Mouse (Mus musculus): ENCODE measurements around the gene Scd2. TPM values are rescaled to one million over a fixed set of nuclear protein-coding genes. Genes with fewer than 3 reads are reported as not detected.
"Not testable (repeated sequence)": the region's sequence is repeated elsewhere in the genome, so short reads cannot be mapped to it uniquely, and the experiment has no call there.

Gene Scd2
- polyA plus RNA-seq, 1 experiment from 2014 or later, result 150 TPM

GRCm38 (mm10) chr19:44251936-44252558 lies 41.4 kb upstream of the Scd2 start:
- H3K27me3 ChIP-seq (ENCODE audit: control insufficient read depth, insufficient read depth, low read length), result no peaks in the 10 kb centered on the region; the same call in 1 of the 2 replicates
- no peak overlapping the region for H3K4me3 ChIP-seq (ENCODE audit: low read depth, low read length)
- peaks cover 12% of the 10 kb centered on the region for H3K4me1 ChIP-seq (ENCODE audit: control insufficient read depth, insufficient read depth, low read length)
- no peak overlapping the region for H3K4me2 ChIP-seq
- no peak overlapping the region for H3K9ac ChIP-seq (ENCODE audit: low read depth, low read length)
- no peak overlapping the region for H3K27ac ChIP-seq (ENCODE audit: low read depth, low read length)
- H3K36me3 ChIP-seq (ENCODE audit: control insufficient read depth, insufficient read depth, low read length), result no peaks in the 10 kb centered on the region
- WGBS (ENCODE audit: insufficient replicate concordance), result 54% methylated on average over 12 of the region's 12 CpGs
- no peak for ATAC-seq (replicated peaks; ENCODE audit: insufficient number of reproducible peaks, low FRiP score, low TSS enrichment)
- H3K9me3 ChIP-seq (replicated peaks; ENCODE audit: control insufficient read depth, low read length), result no peaks in the 10 kb centered on the region

GRCm38 (mm10) chr19:44254106-44254505 lies 39.4 kb upstream of the Scd2 start:
- H3K4me3 ChIP-seq (ENCODE audit: low read depth, low read length); H3K36me3 ChIP-seq (ENCODE audit: control insufficient read depth, insufficient read depth, low read length); H3K27ac ChIP-seq (ENCODE audit: low read depth, low read length); H3K4me2 ChIP-seq; H3K9ac ChIP-seq (ENCODE audit: low read depth, low read length); H3K4me1 ChIP-seq (ENCODE audit: control insufficient read depth, insufficient read depth, low read length); H3K9me3 ChIP-seq (replicated peaks; ENCODE audit: control insufficient read depth, low read length); ATAC-seq (replicated peaks; ENCODE audit: insufficient number of reproducible peaks, low FRiP score, low TSS enrichment); H3K27me3 ChIP-seq (ENCODE audit: control insufficient read depth, insufficient read depth, low read length): not testable (repeated sequence)
- WGBS (ENCODE audit: insufficient replicate concordance), result 83% methylated on average over 4 of the region's 4 CpGs

DNA sequence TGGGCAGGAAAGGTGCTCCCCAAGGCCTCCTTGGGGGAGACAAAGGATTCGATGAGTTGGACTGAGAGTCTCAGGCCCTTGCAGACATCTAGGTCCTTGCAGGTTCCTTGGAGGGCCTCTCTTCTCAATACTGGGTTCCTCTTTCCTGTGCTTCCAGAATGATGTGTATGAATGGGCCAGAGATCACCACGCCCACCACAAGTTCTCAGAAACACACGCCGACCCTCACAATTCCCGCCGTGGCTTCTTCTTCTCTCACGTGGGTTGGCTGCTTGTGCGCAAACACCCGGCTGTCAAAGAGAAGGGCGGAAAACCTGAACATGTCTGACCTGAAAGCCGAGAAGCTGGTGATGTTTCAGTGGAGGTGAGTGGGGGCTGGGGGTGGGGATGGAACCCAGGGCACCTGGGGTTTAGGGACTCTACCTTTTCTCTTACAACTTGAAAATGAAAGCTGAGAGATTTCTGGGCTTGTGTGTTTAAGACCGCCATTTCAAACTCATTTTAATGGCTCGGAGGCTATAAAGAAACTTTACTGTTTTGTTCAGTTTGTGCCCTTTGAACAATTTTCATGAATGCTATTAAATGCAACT lies 36.0 kb upstream of the Scd2 start:
- no peaks in the 10 kb centered on the region for H3K9me3 ChIP-seq (replicated peaks; ENCODE audit: control insufficient read depth, low read length)
- H3K27me3 ChIP-seq (ENCODE audit: control insufficient read depth, insufficient read depth, low read length), result no peaks in the 10 kb centered on the region; the same call in 1 of the 2 replicates
- no peak for ATAC-seq (replicated peaks; ENCODE audit: insufficient number of reproducible peaks, low FRiP score, low TSS enrichment)
- H3K4me2 ChIP-seq, result no peak overlapping the region
- H3K36me3 ChIP-seq (ENCODE audit: control insufficient read depth, insufficient read depth, low read length), result no peaks in the 10 kb centered on the region
- 79% methylated on average over 13 of the region's 13 CpGs for WGBS (ENCODE audit: insufficient replicate concordance)
- no peak overlapping the region for H3K27ac ChIP-seq (ENCODE audit: low read depth, low read length)
- no peak overlapping the region for H3K4me3 ChIP-seq (ENCODE audit: low read depth, low read length)
- no peak overlapping the region for H3K9ac ChIP-seq (ENCODE audit: low read depth, low read length)
- H3K4me1 ChIP-seq (ENCODE audit: control insufficient read depth, insufficient read depth, low read length), result no peaks in the 10 kb centered on the region

GRCm38 (mm10) chr19:44259484-44259883 lies 34.0 kb upstream of the Scd2 start:
- Histone ChIP-seq H3K9me3 (replicated peaks; ENCODE audit: control insufficient read depth, low read length) (no peaks in the 10 kb centered on the region), H3K36me3 (ENCODE audit: control insufficient read depth, insufficient read depth, low read length) (no peaks in the 10 kb centered on the region), H3K9ac (ENCODE audit: low read depth, low read length) (no peak overlapping the region), H3K4me1 (ENCODE audit: control insufficient read depth, insufficient read depth, low read length) (no peaks in the 10 kb centered on the region), H3K27ac (ENCODE audit: low read depth, low read length) (no peak overlapping the region), H3K4me3 (ENCODE audit: low read depth, low read length) (no peak overlapping the region), H3K4me2 (no peak overlapping the region), H3K27me3 (ENCODE audit: control insufficient read depth, insufficient read depth, low read length) (no peaks in the 10 kb centered on the region; the same call in 1 of the 2 replicates)
- WGBS (ENCODE audit: insufficient replicate concordance), result 53% methylated on average over 4 of the region's 4 CpGs
- no peak for ATAC-seq (replicated peaks; ENCODE audit: insufficient number of reproducible peaks, low FRiP score, low TSS enrichment)

GRCm38 (mm10) chr19:44260487-44260886 lies 33.0 kb upstream of the Scd2 start:
- no peaks in the 10 kb centered on the region for H3K36me3 ChIP-seq (ENCODE audit: control insufficient read depth, insufficient read depth, low read length)
- no peak overlapping the region for H3K27ac ChIP-seq (ENCODE audit: low read depth, low read length)
- H3K4me2 ChIP-seq, result no peak overlapping the region
- no peaks in the 10 kb centered on the region; the same call in 1 of the 2 replicates for H3K27me3 ChIP-seq (ENCODE audit: control insufficient read depth, insufficient read depth, low read length)
- 84% methylated on average over 5 of the region's 5 CpGs for WGBS (ENCODE audit: insufficient replicate concordance)
- H3K4me1 ChIP-seq (ENCODE audit: control insufficient read depth, insufficient read depth, low read length), result no peaks in the 10 kb centered on the region
- no peaks in the 10 kb centered on the region for H3K9me3 ChIP-seq (replicated peaks; ENCODE audit: control insufficient read depth, low read length)
- ATAC-seq (replicated peaks; ENCODE audit: insufficient number of reproducible peaks, low FRiP score, low TSS enrichment), result no peak
- no peak overlapping the region for H3K4me3 ChIP-seq (ENCODE audit: low read depth, low read length)
- no peak overlapping the region for H3K9ac ChIP-seq (ENCODE audit: low read depth, low read length)

DNA sequence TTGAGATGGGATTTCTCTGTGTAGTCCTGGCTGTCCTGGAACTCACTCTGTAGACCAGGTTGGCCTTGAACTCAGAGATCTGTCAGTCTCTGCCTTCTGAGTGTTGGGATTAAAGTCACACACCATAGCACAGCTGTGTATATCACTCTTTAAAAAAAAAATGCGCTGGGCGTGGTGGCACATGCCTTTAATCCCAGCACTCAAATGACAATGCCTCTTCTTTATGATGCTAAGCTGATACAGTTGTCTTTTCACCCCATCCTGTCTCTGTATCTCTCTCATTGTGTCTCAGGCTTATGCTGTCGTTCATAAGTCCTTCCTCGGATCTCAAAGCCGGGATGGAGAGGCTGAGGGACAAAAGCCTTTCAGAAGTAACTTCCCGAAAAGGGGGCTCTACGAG lies 31.7 kb upstream of the Scd2 start:
- Histone ChIP-seq H3K9ac (ENCODE audit: low read depth, low read length) (no peak overlapping the region), H3K27ac (ENCODE audit: low read depth, low read length) (no peak overlapping the region), H3K36me3 (ENCODE audit: control insufficient read depth, insufficient read depth, low read length) (no peaks in the 10 kb centered on the region), H3K9me3 (replicated peaks; ENCODE audit: control insufficient read depth, low read length) (no peaks in the 10 kb centered on the region), H3K27me3 (ENCODE audit: control insufficient read depth, insufficient read depth, low read length) (no peaks in the 10 kb centered on the region), H3K4me2 (no peak overlapping the region), H3K4me1 (ENCODE audit: control insufficient read depth, insufficient read depth, low read length) (no peaks in the 10 kb centered on the region), H3K4me3 (ENCODE audit: low read depth, low read length) (no peak overlapping the region)
- WGBS (ENCODE audit: insufficient replicate concordance), result 85% methylated on average over 7 of the region's 7 CpGs
- no peak for ATAC-seq (replicated peaks; ENCODE audit: insufficient number of reproducible peaks, low FRiP score, low TSS enrichment)

GRCm38 (mm10) chr19:44263581-44263980 lies 29.9 kb upstream of the Scd2 start:
- H3K9me3 ChIP-seq (replicated peaks; ENCODE audit: control insufficient read depth, low read length), result no peaks in the 10 kb centered on the region
- no peak overlapping the region for H3K4me2 ChIP-seq
- WGBS (ENCODE audit: insufficient replicate concordance), result 83% methylated on average over 3 of the region's 3 CpGs
- ATAC-seq (replicated peaks; ENCODE audit: insufficient number of reproducible peaks, low FRiP score, low TSS enrichment), result no peak
- no peak overlapping the region for H3K27ac ChIP-seq (ENCODE audit: low read depth, low read length)
- H3K4me1 ChIP-seq (ENCODE audit: control insufficient read depth, insufficient read depth, low read length), result no peaks in the 10 kb centered on the region
- H3K9ac ChIP-seq (ENCODE audit: low read depth, low read length), result no peak overlapping the region
- H3K36me3 ChIP-seq (ENCODE audit: control insufficient read depth, insufficient read depth, low read length), result no peaks in the 10 kb centered on the region
- no peaks in the 10 kb centered on the region for H3K27me3 ChIP-seq (ENCODE audit: control insufficient read depth, insufficient read depth, low read length)
- no peak overlapping the region for H3K4me3 ChIP-seq (ENCODE audit: low read depth, low read length)

DNA sequence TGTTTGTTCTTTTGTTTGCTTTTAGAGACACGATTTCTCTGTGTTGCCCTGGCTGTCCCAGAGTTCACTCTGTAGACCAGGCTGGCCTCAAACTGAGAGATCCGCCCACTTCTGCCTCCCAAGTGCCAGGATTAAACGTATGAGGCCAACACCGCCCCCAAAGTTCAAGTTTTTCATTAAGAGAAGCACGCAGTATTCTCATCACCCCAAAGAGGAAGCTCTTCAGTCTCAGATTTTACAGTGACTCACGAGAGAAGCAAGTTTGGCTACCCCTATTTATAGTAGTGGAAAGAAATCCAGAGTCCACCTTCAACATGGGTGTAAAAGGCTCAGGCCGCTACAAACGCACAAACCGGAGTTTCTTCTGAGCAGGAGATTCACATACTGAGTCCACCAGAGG lies 29.2 kb upstream of the Scd2 start:
- no peak overlapping the region for H3K9ac ChIP-seq (ENCODE audit: low read depth, low read length)
- H3K9me3 ChIP-seq (replicated peaks; ENCODE audit: control insufficient read depth, low read length), result no peaks in the 10 kb centered on the region
- 76% methylated on average over 9 of the region's 9 CpGs for WGBS (ENCODE audit: insufficient replicate concordance)
- no peak for ATAC-seq (replicated peaks; ENCODE audit: insufficient number of reproducible peaks, low FRiP score, low TSS enrichment)
- H3K4me3 ChIP-seq (ENCODE audit: low read depth, low read length), result no peak overlapping the region
- no peaks in the 10 kb centered on the region for H3K36me3 ChIP-seq (ENCODE audit: control insufficient read depth, insufficient read depth, low read length)
- no peak overlapping the region for H3K27ac ChIP-seq (ENCODE audit: low read depth, low read length)
- no peaks in the 10 kb centered on the region for H3K4me1 ChIP-seq (ENCODE audit: control insufficient read depth, insufficient read depth, low read length)
- no peak overlapping the region for H3K4me2 ChIP-seq
- no peaks in the 10 kb centered on the region for H3K27me3 ChIP-seq (ENCODE audit: control insufficient read depth, insufficient read depth, low read length)

DNA sequence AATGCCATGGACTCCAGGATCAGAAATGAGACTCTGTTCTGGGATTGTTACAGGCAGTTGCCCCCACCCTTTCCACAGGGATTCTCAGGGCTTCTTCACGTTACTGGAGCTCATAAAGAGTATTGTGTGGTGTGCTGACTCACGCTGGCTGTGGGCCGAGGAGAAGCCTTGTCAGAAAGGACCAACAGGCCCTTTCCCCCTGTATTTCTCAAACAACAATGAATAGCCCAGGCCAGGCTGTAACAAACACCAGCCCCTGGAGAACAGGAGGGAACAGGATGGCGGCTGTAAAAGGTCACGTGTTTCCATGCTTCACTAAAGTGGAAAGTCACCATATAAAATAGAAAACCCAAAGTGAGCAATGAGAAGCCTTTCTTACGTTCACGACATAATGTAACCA lies 28.2 kb upstream of the Scd2 start:
- H3K4me3 ChIP-seq (ENCODE audit: low read depth, low read length), result no peak overlapping the region
- no peaks in the 10 kb centered on the region for H3K9me3 ChIP-seq (replicated peaks; ENCODE audit: control insufficient read depth, low read length)
- H3K4me1 ChIP-seq (ENCODE audit: control insufficient read depth, insufficient read depth, low read length), result no peaks in the 10 kb centered on the region
- no peaks in the 10 kb centered on the region for H3K36me3 ChIP-seq (ENCODE audit: control insufficient read depth, insufficient read depth, low read length)
- no peak for ATAC-seq (replicated peaks; ENCODE audit: insufficient number of reproducible peaks, low FRiP score, low TSS enrichment)
- WGBS (ENCODE audit: insufficient replicate concordance), result 58% methylated on average over 7 of the region's 7 CpGs
- no peak overlapping the region for H3K4me2 ChIP-seq
- H3K27ac ChIP-seq (ENCODE audit: low read depth, low read length), result no peak overlapping the region
- no peak overlapping the region for H3K9ac ChIP-seq (ENCODE audit: low read depth, low read length)
- no peaks in the 10 kb centered on the region for H3K27me3 ChIP-seq (ENCODE audit: control insufficient read depth, insufficient read depth, low read length)
